Mouse (Mus musculus): ENCODE measurements around the gene Runx1. TPM values are rescaled to one million over a fixed set of nuclear protein-coding genes. Genes with fewer than 3 reads are reported as not detected.

The Runx1 gene
- polyA plus RNA-seq, 1 experiment from 2014 or later, result 1.7 TPM

GRCm38 (mm10) chr16:92627262-92627661 lies 198.7 kb downstream of the Runx1 start:
- no peak overlapping the region for H3K9ac ChIP-seq
- H3K27me3 ChIP-seq, result peaks cover 26% of the 10 kb centered on the region
- H3K4me2 ChIP-seq, result no peak overlapping the region
- H3K36me3 ChIP-seq, result no peaks in the 10 kb centered on the region
- WGBS, result 44% methylated on average over 6 of the region's 6 CpGs
- H3K4me3 ChIP-seq, result no peak overlapping the region
- H3K9me3 ChIP-seq (replicated peaks), result no peaks in the 10 kb centered on the region
- H3K27ac ChIP-seq, result no peak overlapping the region
- no peak for ATAC-seq (replicated peaks; ENCODE audit: insufficient number of reproducible peaks, insufficient read depth, low FRiP score, low read depth)
- H3K4me1 ChIP-seq (replicated peaks), result peaks cover 20% of the 10 kb centered on the region

DNA sequence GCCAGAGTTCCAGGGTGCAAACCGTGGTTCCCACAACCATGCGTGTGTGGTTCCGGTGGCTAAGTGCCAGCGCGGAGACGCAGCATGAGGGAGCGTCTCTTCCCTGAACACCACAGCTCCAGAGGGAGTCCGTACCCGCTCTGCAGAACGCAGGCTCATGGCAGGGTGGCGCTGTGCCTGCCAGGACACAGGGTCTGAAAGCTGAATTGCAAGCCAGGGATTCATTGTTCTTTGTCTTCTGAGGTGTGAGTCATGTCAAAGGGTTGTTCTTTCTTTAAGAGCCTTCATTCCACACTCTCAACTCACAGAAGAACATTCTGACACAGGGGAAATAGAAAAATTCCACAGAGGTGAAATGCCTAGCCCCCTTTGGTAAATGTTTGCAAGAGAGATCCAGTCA lies 202.0 kb downstream of the Runx1 start:
- Histone ChIP-seq H3K9ac (no peak overlapping the region), H3K4me2 (no peak overlapping the region), H3K27me3 (peaks cover 29% of the 10 kb centered on the region), H3K36me3 (no peaks in the 10 kb centered on the region), H3K27ac (no peak overlapping the region), H3K4me1 (replicated peaks) (peaks cover 7% of the 10 kb centered on the region; the same call in 1 of the 2 replicates), H3K9me3 (replicated peaks) (no peaks in the 10 kb centered on the region), H3K4me3 (no peak overlapping the region)
- no peak for ATAC-seq (replicated peaks; ENCODE audit: insufficient number of reproducible peaks, insufficient read depth, low FRiP score, low read depth)
- 82% methylated on average over 11 of the region's 11 CpGs for WGBS

DNA sequence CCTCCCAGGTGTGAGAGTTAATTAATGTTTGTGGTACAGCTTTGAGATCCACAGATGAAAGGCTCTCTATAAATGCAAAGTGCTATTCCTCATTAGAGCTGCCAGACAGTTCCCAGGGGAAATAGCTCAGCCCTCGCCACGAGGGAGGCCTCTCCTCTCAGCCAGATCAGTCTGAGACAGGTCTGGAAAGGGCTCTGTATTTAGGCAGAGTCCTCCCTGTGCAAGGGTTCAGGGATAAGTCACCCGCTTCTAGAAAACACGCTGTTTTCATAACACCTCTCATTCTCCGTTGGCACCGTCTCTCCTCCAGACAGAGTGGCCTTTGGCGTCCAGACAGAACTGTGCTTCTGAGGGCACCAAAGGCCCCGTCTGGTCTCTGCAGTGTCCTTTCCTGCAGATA lies 204.1 kb downstream of the Runx1 start:
- no peaks in the 10 kb centered on the region for H3K36me3 ChIP-seq
- WGBS, result 55% methylated on average over 8 of the region's 8 CpGs
- no peak overlapping the region for H3K4me3 ChIP-seq
- H3K4me1 ChIP-seq (replicated peaks), result no peaks in the 10 kb centered on the region
- no peak overlapping the region for H3K27ac ChIP-seq
- no peak overlapping the region for H3K9ac ChIP-seq
- peaks cover 29% of the 10 kb centered on the region; the same call in 1 of the 2 replicates for H3K27me3 ChIP-seq
- H3K4me2 ChIP-seq, result no peak overlapping the region
- no peaks in the 10 kb centered on the region for H3K9me3 ChIP-seq (replicated peaks)
- no peak for ATAC-seq (replicated peaks; ENCODE audit: insufficient number of reproducible peaks, insufficient read depth, low FRiP score, low read depth)

- Histone ChIP-seq H3K27me3 (peaks cover 23% of the 10 kb centered on the region; the same call in 1 of the 2 replicates), H3K36me3 (no peaks in the 10 kb centered on the region), H3K4me2 (no peak overlapping the region), H3K4me3 (no peak overlapping the region), H3K27ac (no peak overlapping the region), H3K9me3 (replicated peaks) (no peaks in the 10 kb centered on the region), H3K4me1 (replicated peaks) (no peaks in the 10 kb centered on the region), H3K9ac (no peak overlapping the region)
- no peak for ATAC-seq (replicated peaks; ENCODE audit: insufficient number of reproducible peaks, insufficient read depth, low FRiP score, low read depth)
- 63% methylated on average over 10 of the region's 10 CpGs for WGBS
These were observed 205.0 kb downstream of the Runx1 start for GRCm38 (mm10) chr16:92620841-92621518.

- 71% methylated on average over 2 of the region's 2 CpGs for WGBS
- no peaks in the 10 kb centered on the region for H3K36me3 ChIP-seq
These were observed 209.1 kb downstream of the Runx1 start for GRCm38 (mm10) chr16:92616839-92617238.

GRCm38 (mm10) chr16:92615234-92615799 lies 210.6 kb downstream of the Runx1 start:
- ATAC-seq (replicated peaks; ENCODE audit: insufficient number of reproducible peaks, insufficient read depth, low FRiP score, low read depth), result no peak
- WGBS, result 87% methylated on average over 15 of the region's 15 CpGs

More at GRCm38 (mm10) chr16:92616839-92617238, 209.1 kb downstream of the Runx1 start:
- no peak for ATAC-seq (replicated peaks; ENCODE audit: insufficient number of reproducible peaks, insufficient read depth, low FRiP score, low read depth)
- Histone ChIP-seq H3K27me3 (peaks cover 4% of the 10 kb centered on the region; the same call in 1 of the 2 replicates), H3K9me3 (replicated peaks) (no peaks in the 10 kb centered on the region), H3K9ac (no peak overlapping the region), H3K4me2 (no peak overlapping the region), H3K27ac (no peak overlapping the region), H3K4me1 (replicated peaks) (no peaks in the 10 kb centered on the region), H3K4me3 (no peak overlapping the region)

DNA sequence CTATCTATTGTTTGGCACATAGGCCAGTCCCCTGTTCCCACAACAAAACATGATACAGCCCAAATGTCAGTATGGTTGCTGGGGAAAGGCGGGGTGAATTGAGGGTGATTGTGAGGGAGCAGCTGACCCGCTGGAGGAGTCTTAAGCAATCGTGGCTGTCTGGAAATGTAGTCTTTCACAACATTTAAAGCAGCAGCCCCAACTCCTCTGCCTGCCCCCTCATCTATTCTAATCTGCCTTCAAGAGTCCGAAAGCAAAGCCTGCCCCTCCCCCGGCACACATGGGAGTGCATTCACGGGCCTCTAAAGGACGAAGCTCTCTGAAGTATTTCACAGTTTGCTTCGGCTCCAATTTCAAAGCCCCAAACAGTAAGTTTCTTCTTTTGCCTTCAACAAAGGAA lies 213.4 kb downstream of the Runx1 start:
- Histone ChIP-seq H3K4me2 (no peak overlapping the region), H3K9ac (no peak overlapping the region), H3K27me3 (peaks cover 11% of the 10 kb centered on the region; the same call in 1 of the 2 replicates), H3K36me3 (no peaks in the 10 kb centered on the region), H3K4me1 (replicated peaks) (no peaks in the 10 kb centered on the region), H3K9me3 (replicated peaks) (no peaks in the 10 kb centered on the region), H3K27ac (no peak overlapping the region), H3K4me3 (no peak overlapping the region)
- WGBS, result 48% methylated on average over 8 of the region's 8 CpGs
- ATAC-seq (replicated peaks; ENCODE audit: insufficient number of reproducible peaks, insufficient read depth, low FRiP score, low read depth), result no peak

More at GRCm38 (mm10) chr16:92615234-92615799, 210.6 kb downstream of the Runx1 start:
- Histone ChIP-seq H3K27ac (no peak overlapping the region), H3K27me3 (peaks cover 6% of the 10 kb centered on the region; the same call in 1 of the 2 replicates), H3K36me3 (no peaks in the 10 kb centered on the region), H3K4me3 (no peak overlapping the region), H3K4me2 (no peak overlapping the region), H3K9ac (no peak overlapping the region), H3K9me3 (replicated peaks) (no peaks in the 10 kb centered on the region), H3K4me1 (replicated peaks) (no peaks in the 10 kb centered on the region)

DNA sequence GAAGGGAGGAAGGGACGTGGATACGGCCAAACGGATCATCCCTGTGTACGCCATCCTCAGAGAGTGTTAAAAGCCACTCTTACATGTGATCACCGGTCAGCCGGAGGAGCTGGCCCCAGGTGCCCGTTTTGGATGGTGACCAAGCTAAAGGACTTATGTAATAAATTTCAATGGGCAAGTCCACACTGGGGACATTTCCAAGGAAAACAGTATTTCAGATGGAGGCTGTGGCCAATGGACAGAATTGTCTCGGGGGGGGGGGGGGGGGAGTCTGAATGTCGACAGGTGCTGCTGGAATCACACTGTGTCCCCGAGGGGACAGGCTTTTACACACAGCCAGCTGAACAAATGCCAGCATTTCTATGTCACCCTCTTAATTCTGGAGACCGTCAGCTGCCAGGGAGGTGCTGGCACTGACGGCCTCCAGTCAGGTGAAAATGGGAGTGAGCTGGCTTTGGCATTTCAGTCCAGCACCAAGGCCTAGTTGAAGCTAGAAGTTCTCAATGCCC lies 214.3 kb downstream of the Runx1 start:
- H3K4me2 ChIP-seq, result no peak overlapping the region
- H3K9me3 ChIP-seq (replicated peaks), result no peaks in the 10 kb centered on the region
- no peak for ATAC-seq (replicated peaks; ENCODE audit: insufficient number of reproducible peaks, insufficient read depth, low FRiP score, low read depth)
- H3K27ac ChIP-seq, result no peak overlapping the region
- 72% methylated on average over 12 of the region's 12 CpGs for WGBS
- H3K4me1 ChIP-seq (replicated peaks), result no peaks in the 10 kb centered on the region
- H3K27me3 ChIP-seq, result peaks cover 16% of the 10 kb centered on the region
- H3K4me3 ChIP-seq, result no peak overlapping the region
- no peak overlapping the region for H3K9ac ChIP-seq
- no peaks in the 10 kb centered on the region for H3K36me3 ChIP-seq

GRCm38 (mm10) chr16:92610464-92610863 lies 215.5 kb downstream of the Runx1 start:
- no peak overlapping the region for H3K4me2 ChIP-seq
- WGBS, result 60% methylated on average over 8 of the region's 8 CpGs
- peaks cover 6% of the 10 kb centered on the region for H3K4me1 ChIP-seq (replicated peaks)
- no peak overlapping the region for H3K4me3 ChIP-seq
- ATAC-seq (replicated peaks; ENCODE audit: insufficient number of reproducible peaks, insufficient read depth, low FRiP score, low read depth), result no peak
- H3K27me3 ChIP-seq, result peaks cover 29% of the 10 kb centered on the region
- no peak overlapping the region for H3K9ac ChIP-seq
- H3K9me3 ChIP-seq (replicated peaks), result no peaks in the 10 kb centered on the region
- H3K27ac ChIP-seq, result no peak overlapping the region
- no peaks in the 10 kb centered on the region for H3K36me3 ChIP-seq

GRCm38 (mm10) chr16:92609717-92610077 lies 216.3 kb downstream of the Runx1 start:
- H3K4me2 ChIP-seq, result no peak overlapping the region
- peaks cover 31% of the 10 kb centered on the region for H3K27me3 ChIP-seq
- no peaks in the 10 kb centered on the region for H3K9me3 ChIP-seq (replicated peaks)
- H3K36me3 ChIP-seq, result no peaks in the 10 kb centered on the region
- no peak overlapping the region for H3K9ac ChIP-seq
- ATAC-seq (replicated peaks; ENCODE audit: insufficient number of reproducible peaks, insufficient read depth, low FRiP score, low read depth), result no peak
- 77% methylated on average over 11 of the region's 11 CpGs for WGBS
- peaks cover 9% of the 10 kb centered on the region for H3K4me1 ChIP-seq (replicated peaks)
- no peak overlapping the region for H3K27ac ChIP-seq
- H3K4me3 ChIP-seq, result no peak overlapping the region

GRCm38 (mm10) chr16:92609006-92609716 lies 216.8 kb downstream of the Runx1 start:
- WGBS, result 42% methylated on average over 8 of the region's 8 CpGs
- H3K27ac ChIP-seq, result no peak overlapping the region
- no peaks in the 10 kb centered on the region for H3K36me3 ChIP-seq
- H3K9me3 ChIP-seq (replicated peaks), result no peaks in the 10 kb centered on the region
- peaks cover 32% of the 10 kb centered on the region for H3K27me3 ChIP-seq
- ATAC-seq (replicated peaks; ENCODE audit: insufficient number of reproducible peaks, insufficient read depth, low FRiP score, low read depth), result no peak
- no peak overlapping the region for H3K4me2 ChIP-seq
- H3K4me3 ChIP-seq, result no peak overlapping the region
- peaks cover 9% of the 10 kb centered on the region for H3K4me1 ChIP-seq (replicated peaks)
- no peak overlapping the region for H3K9ac ChIP-seq
